Mouse (Mus musculus): ENCODE results near the gene Hist1h2bc. TPM values are rescaled to one million over a fixed set of nuclear protein-coding genes. Genes with fewer than 3 reads are reported as not detected.
"Not testable (repeated sequence)": the region's sequence is repeated elsewhere in the genome, so short reads cannot be mapped to it uniquely, and the experiment has no call there.

The Hist1h2bc gene
- polyA plus RNA-seq, 1 experiment from 2014 or later: 22.2 TPM

GRCm38 (mm10) chr13:23717593-23718245 is 33.7 kb downstream of the Hist1h2bc start:
- not testable (repeated sequence) for DNase-seq (ENCODE audit: low spot score); H3K4me2 ChIP-seq (ENCODE audit: low read depth); H3K27me3 ChIP-seq (ENCODE audit: control insufficient read depth, insufficient read depth, low read length); ATAC-seq (ENCODE audit: insufficient read depth, low FRiP score, low TSS enrichment); H3K4me1 ChIP-seq (ENCODE audit: control insufficient read depth, insufficient read depth, low read length); H3K9ac ChIP-seq (ENCODE audit: low read length); H3K36me3 ChIP-seq (ENCODE audit: control insufficient read depth, insufficient read depth, low read length); H3K9me3 ChIP-seq (ENCODE audit: control insufficient read depth, low read length); H3K27ac ChIP-seq (ENCODE audit: low read depth, low read length); H3K4me3 ChIP-seq (ENCODE audit: low read depth, low read length)
- 22% methylated on average over 2 of the region's 2 CpGs for WGBS

- no peak overlapping the region for H3K27ac ChIP-seq (ENCODE audit: low read depth, low read length)
- no peak overlapping the region for H3K4me3 ChIP-seq (ENCODE audit: low read depth, low read length)
- ATAC-seq (ENCODE audit: insufficient read depth, low FRiP score, low TSS enrichment): no peak
- DNase-seq (ENCODE audit: low spot score): no peak
- no peak overlapping the region for H3K9ac ChIP-seq (ENCODE audit: low read length)
- H3K36me3 ChIP-seq (ENCODE audit: control insufficient read depth, insufficient read depth, low read length): no peaks in the 10 kb centered on the region
- no peaks in the 10 kb centered on the region for H3K27me3 ChIP-seq (ENCODE audit: control insufficient read depth, insufficient read depth, low read length)
- H3K4me2 ChIP-seq (ENCODE audit: low read depth): no peak overlapping the region
- H3K4me1 ChIP-seq (ENCODE audit: control insufficient read depth, insufficient read depth, low read length): no peaks in the 10 kb centered on the region
- 95% methylated on average over 4 of the region's 4 CpGs for WGBS
- no peaks in the 10 kb centered on the region for H3K9me3 ChIP-seq (ENCODE audit: control insufficient read depth, low read length)
Measured at GRCm38 (mm10) chr13:23724239-23724638, 40.2 kb downstream of the Hist1h2bc start.

- Histone ChIP-seq H3K4me3 (ENCODE audit: low read depth, low read length) (no peak overlapping the region), H3K9ac (ENCODE audit: low read length) (no peak overlapping the region), H3K9me3 (ENCODE audit: control insufficient read depth, low read length) (no peaks in the 10 kb centered on the region), H3K36me3 (ENCODE audit: control insufficient read depth, insufficient read depth, low read length) (no peaks in the 10 kb centered on the region), H3K4me1 (ENCODE audit: control insufficient read depth, insufficient read depth, low read length) (no peaks in the 10 kb centered on the region), H3K4me2 (ENCODE audit: low read depth) (no peak overlapping the region), H3K27ac (ENCODE audit: low read depth, low read length) (no peak overlapping the region), H3K27me3 (ENCODE audit: control insufficient read depth, insufficient read depth, low read length) (no peaks in the 10 kb centered on the region)
- WGBS: 40% methylated on average over 1 of the region's 1 CpGs
- DNase-seq (ENCODE audit: low spot score) (no peak), ATAC-seq (ENCODE audit: insufficient read depth, low FRiP score, low TSS enrichment) (no peak)
Measured at GRCm38 (mm10) chr13:23725213-23725612, 41.2 kb downstream of the Hist1h2bc start.

- Histone ChIP-seq H3K27me3 (ENCODE audit: control insufficient read depth, insufficient read depth, low read length) (no peaks in the 10 kb centered on the region), H3K4me1 (ENCODE audit: control insufficient read depth, insufficient read depth, low read length) (no peaks in the 10 kb centered on the region), H3K36me3 (ENCODE audit: control insufficient read depth, insufficient read depth, low read length) (no peaks in the 10 kb centered on the region), H3K27ac (ENCODE audit: low read depth, low read length) (no peak overlapping the region), H3K4me2 (ENCODE audit: low read depth) (no peak overlapping the region), H3K9me3 (ENCODE audit: control insufficient read depth, low read length) (no peaks in the 10 kb centered on the region), H3K9ac (ENCODE audit: low read length) (no peak overlapping the region), H3K4me3 (ENCODE audit: low read depth, low read length) (no peak overlapping the region)
- WGBS: 87% methylated on average over 18 of the region's 18 CpGs
- DNase-seq (ENCODE audit: low spot score) (no peak), ATAC-seq (ENCODE audit: insufficient read depth, low FRiP score, low TSS enrichment) (no peak)
Measured at GRCm38 (mm10) chr13:23728472-23729191, 44.6 kb downstream of the Hist1h2bc start.

- ATAC-seq (ENCODE audit: insufficient read depth, low FRiP score, low TSS enrichment): no peak
- H3K9me3 ChIP-seq (ENCODE audit: control insufficient read depth, low read length): no peaks in the 10 kb centered on the region
- no peak overlapping the region for H3K27ac ChIP-seq (ENCODE audit: low read depth, low read length)
- WGBS: 93% methylated on average over 9 of the region's 9 CpGs
- H3K9ac ChIP-seq (ENCODE audit: low read length): no peak overlapping the region
- DNase-seq (ENCODE audit: low spot score): no peak
- H3K27me3 ChIP-seq (ENCODE audit: control insufficient read depth, insufficient read depth, low read length): no peaks in the 10 kb centered on the region
- no peaks in the 10 kb centered on the region for H3K4me1 ChIP-seq (ENCODE audit: control insufficient read depth, insufficient read depth, low read length)
- no peak overlapping the region for H3K4me2 ChIP-seq (ENCODE audit: low read depth)
- H3K4me3 ChIP-seq (ENCODE audit: low read depth, low read length): no peak overlapping the region
- H3K36me3 ChIP-seq (ENCODE audit: control insufficient read depth, insufficient read depth, low read length): no peaks in the 10 kb centered on the region
Measured at GRCm38 (mm10) chr13:23729192-23729525, 45.2 kb downstream of the Hist1h2bc start.

- Histone ChIP-seq H3K4me2 (ENCODE audit: low read depth) (no peak overlapping the region), H3K27me3 (ENCODE audit: control insufficient read depth, insufficient read depth, low read length) (no peaks in the 10 kb centered on the region), H3K9ac (ENCODE audit: low read length) (no peak overlapping the region), H3K9me3 (ENCODE audit: control insufficient read depth, low read length) (no peaks in the 10 kb centered on the region), H3K36me3 (ENCODE audit: control insufficient read depth, insufficient read depth, low read length) (no peaks in the 10 kb centered on the region), H3K4me1 (ENCODE audit: control insufficient read depth, insufficient read depth, low read length) (no peaks in the 10 kb centered on the region), H3K4me3 (ENCODE audit: low read depth, low read length) (no peak overlapping the region), H3K27ac (ENCODE audit: low read depth, low read length) (no peak overlapping the region)
- DNase-seq (ENCODE audit: low spot score): no peak
- WGBS: 94% methylated on average over 5 of the region's 5 CpGs
- no peak for ATAC-seq (ENCODE audit: insufficient read depth, low FRiP score, low TSS enrichment)
Measured at GRCm38 (mm10) chr13:23729706-23730105, 45.7 kb downstream of the Hist1h2bc start.

GRCm38 (mm10) chr13:23730479-23730878 is 46.5 kb downstream of the Hist1h2bc start:
- H3K9me3 ChIP-seq (ENCODE audit: control insufficient read depth, low read length): no peaks in the 10 kb centered on the region
- H3K4me3 ChIP-seq (ENCODE audit: low read depth, low read length): no peak overlapping the region
- no peaks in the 10 kb centered on the region for H3K4me1 ChIP-seq (ENCODE audit: control insufficient read depth, insufficient read depth, low read length)
- WGBS: 36% methylated on average over 8 of the region's 8 CpGs
- no peaks in the 10 kb centered on the region for H3K27me3 ChIP-seq (ENCODE audit: control insufficient read depth, insufficient read depth, low read length)
- no peak for ATAC-seq (ENCODE audit: insufficient read depth, low FRiP score, low TSS enrichment)
- H3K36me3 ChIP-seq (ENCODE audit: control insufficient read depth, insufficient read depth, low read length): no peaks in the 10 kb centered on the region
- no peak overlapping the region for H3K4me2 ChIP-seq (ENCODE audit: low read depth)
- no peak overlapping the region for H3K9ac ChIP-seq (ENCODE audit: low read length)
- DNase-seq (ENCODE audit: low spot score): no peak
- H3K27ac ChIP-seq (ENCODE audit: low read depth, low read length): no peak overlapping the region

- 28% methylated on average over 8 of the region's 8 CpGs for WGBS
- ATAC-seq (ENCODE audit: insufficient read depth, low FRiP score, low TSS enrichment) (no peak), DNase-seq (ENCODE audit: low spot score) (no peak)
Measured at GRCm38 (mm10) chr13:23732156-23732804, 48.3 kb downstream of the Hist1h2bc start.

GRCm38 (mm10) chr13:23737091-23737490 is 53.1 kb downstream of the Hist1h2bc start:
- Histone ChIP-seq H3K27ac (ENCODE audit: low read depth, low read length) (no peak overlapping the region), H3K9me3 (ENCODE audit: control insufficient read depth, low read length) (no peaks in the 10 kb centered on the region), H3K4me1 (ENCODE audit: control insufficient read depth, insufficient read depth, low read length) (0 out of 2 replicates have a peak, but pooled peaks cover 6% of the 10 kb centered on the region), H3K4me3 (ENCODE audit: low read depth, low read length) (no peak overlapping the region), H3K27me3 (ENCODE audit: control insufficient read depth, insufficient read depth, low read length) (no peaks in the 10 kb centered on the region), H3K9ac (ENCODE audit: low read length) (no peak overlapping the region), H3K36me3 (ENCODE audit: control insufficient read depth, insufficient read depth, low read length) (no peaks in the 10 kb centered on the region), H3K4me2 (ENCODE audit: low read depth) (no peak overlapping the region)
- ATAC-seq (ENCODE audit: insufficient read depth, low FRiP score, low TSS enrichment) (no peak), DNase-seq (ENCODE audit: low spot score) (no peak)
- WGBS: 66% methylated on average over 5 of the region's 5 CpGs

More at GRCm38 (mm10) chr13:23732156-23732804, 48.3 kb downstream of the Hist1h2bc start:
- H3K27ac ChIP-seq (ENCODE audit: low read depth, low read length): no peak overlapping the region
- no peaks in the 10 kb centered on the region for H3K9me3 ChIP-seq (ENCODE audit: control insufficient read depth, low read length)
- no peak overlapping the region for H3K4me2 ChIP-seq (ENCODE audit: low read depth)
- H3K4me3 ChIP-seq (ENCODE audit: low read depth, low read length): no peak overlapping the region
- no peaks in the 10 kb centered on the region for H3K36me3 ChIP-seq (ENCODE audit: control insufficient read depth, insufficient read depth, low read length)
- no peaks in the 10 kb centered on the region for H3K27me3 ChIP-seq (ENCODE audit: control insufficient read depth, insufficient read depth, low read length)
- no peaks in the 10 kb centered on the region for H3K4me1 ChIP-seq (ENCODE audit: control insufficient read depth, insufficient read depth, low read length)
- no peak overlapping the region for H3K9ac ChIP-seq (ENCODE audit: low read length)

Measured in neural tube, embryonic 11.5 days (tissue).